Mouse (Mus musculus) mature B cell (primary cell): ENCODE results near the gene Nrxn3.

Source experiments
- in situ Hi-C: fragments of 300-500 bp; cut with MboI; formaldehyde crosslinking; loops from 2 replicates; pipeline ENCODE4 v1.14.3; 2019

Nrxn3 gene

GRCm38 (mm10) chr12:89179970-89180666, 457.4 kb downstream of the Nrxn3 start:
- in situ Hi-C loops, result no loop called here

GRCm38 (mm10) chr12:89181157-89181561, 458.5 kb downstream of the Nrxn3 start:
- in situ Hi-C loops, result no loop called here

GRCm38 (mm10) chr12:89198764-89199525, 476.3 kb downstream of the Nrxn3 start:
- in situ Hi-C loops, result no loop called here

- in situ Hi-C loops, result no loop called here
Observed at GRCm38 (mm10) chr12:89211608-89212007, 488.9 kb downstream of the Nrxn3 start.

- in situ Hi-C loops, result no loop called here
Observed at GRCm38 (mm10) chr12:89239826-89240225, 517.1 kb downstream of the Nrxn3 start.

- in situ Hi-C loops, result no loop called here
Observed at GRCm38 (mm10) chr12:89241554-89241953, 518.9 kb downstream of the Nrxn3 start.

GRCm38 (mm10) chr12:89242476-89242875, 519.8 kb downstream of the Nrxn3 start:
- in situ Hi-C loops, result no loop called here

GRCm38 (mm10) chr12:89255275-89255892, 532.7 kb downstream of the Nrxn3 start:
- in situ Hi-C loops, result no loop called here

GRCm38 (mm10) chr12:89258879-89259278, 536.2 kb downstream of the Nrxn3 start:
- in situ Hi-C loops, result no loop called here

- in situ Hi-C loops, result no loop called here
Observed at GRCm38 (mm10) chr12:89260076-89260475, 537.4 kb downstream of the Nrxn3 start.

GRCm38 (mm10) chr12:89262261-89262660, 539.6 kb downstream of the Nrxn3 start:
- in situ Hi-C loops, result no loop called here

- in situ Hi-C loops, result no loop called here
Observed at GRCm38 (mm10) chr12:89282362-89283343, 560.0 kb downstream of the Nrxn3 start.

- in situ Hi-C loops, result no loop called here
Observed at GRCm38 (mm10) chr12:89284412-89284811, 561.7 kb downstream of the Nrxn3 start.

GRCm38 (mm10) chr12:89287037-89287436, 564.4 kb downstream of the Nrxn3 start:
- in situ Hi-C loops, result no loop called here

- in situ Hi-C loops, result no loop called here
Observed at GRCm38 (mm10) chr12:89289589-89290274, 567.1 kb downstream of the Nrxn3 start.

- in situ Hi-C loops, result no loop called here
Observed at GRCm38 (mm10) chr12:89290736-89291574, 568.3 kb downstream of the Nrxn3 start.

GRCm38 (mm10) chr12:89302011-89302410, 579.3 kb downstream of the Nrxn3 start:
- in situ Hi-C loops, result no loop called here

- in situ Hi-C loops, result no loop called here
Observed at GRCm38 (mm10) chr12:89310200-89310599, 587.5 kb downstream of the Nrxn3 start.

GRCm38 (mm10) chr12:89312586-89312985, 589.9 kb downstream of the Nrxn3 start:
- in situ Hi-C loops, result no loop called here
